Mouse (Mus musculus) spleen, postnatal 14 days (tissue): ENCODE results near the gene Snf8.
A peak's percentile ranks its signal among the peaks of the same experiment; 100 is the strongest.

Experiments
- DNase-seq, 2 experiments: peaks; one replicate each; pipeline ENCODE4 v3.0.0; 2021 to 2022; ENCODE audit warnings: low spot score in 2 of 2

Snf8 gene

GRCm38 (mm10) chr11:96028130-96028529 lies 6.6 kb upstream of the Snf8 start:
- no peak for DNase-seq

DNA sequence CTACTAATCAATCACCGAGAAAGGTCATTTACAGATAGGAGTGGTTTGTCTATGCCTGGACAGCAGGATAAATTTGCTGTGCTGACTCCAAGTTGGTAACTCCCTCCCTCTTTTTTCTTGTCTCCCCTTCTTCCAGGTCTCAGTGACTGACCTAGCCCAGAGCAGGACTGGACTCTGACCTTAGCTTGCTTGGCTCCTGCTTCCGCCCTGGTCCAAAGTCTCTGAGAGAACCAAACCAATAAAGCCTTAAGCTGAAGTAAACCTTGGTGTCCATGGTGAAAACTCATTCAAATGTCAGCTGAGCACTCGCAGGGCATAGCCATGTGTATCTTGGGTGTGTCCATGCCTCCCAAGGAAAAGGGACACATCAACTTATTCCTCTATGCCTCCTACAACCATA lies 4.1 kb upstream of the Snf8 start:
- no peak for DNase-seq

DNA sequence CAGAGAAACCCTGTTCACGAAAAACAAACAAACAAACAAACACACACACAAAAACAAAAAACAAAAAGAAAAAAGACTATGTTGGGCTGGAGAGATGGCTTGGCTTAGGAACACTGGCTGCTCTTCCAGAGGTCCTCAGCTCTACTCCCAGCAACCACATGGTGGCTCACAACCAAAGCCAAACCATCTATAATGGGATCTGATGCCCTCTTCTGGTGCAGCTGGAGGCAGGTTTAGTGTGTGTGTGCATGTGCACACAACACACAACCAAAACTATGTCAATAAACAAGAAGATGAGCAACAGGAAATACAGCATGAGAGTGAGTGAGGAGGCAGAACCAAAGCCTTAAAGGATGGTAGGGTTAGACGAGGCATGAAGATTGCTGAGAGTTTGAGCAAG lies 3.0 kb upstream of the Snf8 start:
- DNase-seq, result no peak

DNA sequence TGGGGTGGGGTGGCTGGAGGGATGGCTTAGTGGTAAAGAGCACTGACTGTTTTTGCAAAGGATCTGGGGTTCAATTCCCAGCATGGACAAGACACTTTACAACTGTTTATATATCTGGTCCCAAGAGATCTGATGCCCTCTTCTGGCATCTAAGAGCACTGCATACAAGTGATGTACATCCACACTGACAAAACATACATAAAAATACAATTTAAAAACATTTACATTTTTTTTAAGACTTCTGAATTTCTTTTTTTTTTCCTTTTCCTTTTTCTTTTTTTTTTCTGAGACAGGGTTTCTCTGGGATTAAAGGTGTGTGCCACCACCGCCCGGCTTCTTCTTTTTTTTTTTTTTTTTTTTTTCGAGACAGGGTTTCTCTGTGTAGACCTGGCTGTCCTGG lies 1.4 kb upstream of the Snf8 start:
- DNase-seq, result no peak

DNA sequence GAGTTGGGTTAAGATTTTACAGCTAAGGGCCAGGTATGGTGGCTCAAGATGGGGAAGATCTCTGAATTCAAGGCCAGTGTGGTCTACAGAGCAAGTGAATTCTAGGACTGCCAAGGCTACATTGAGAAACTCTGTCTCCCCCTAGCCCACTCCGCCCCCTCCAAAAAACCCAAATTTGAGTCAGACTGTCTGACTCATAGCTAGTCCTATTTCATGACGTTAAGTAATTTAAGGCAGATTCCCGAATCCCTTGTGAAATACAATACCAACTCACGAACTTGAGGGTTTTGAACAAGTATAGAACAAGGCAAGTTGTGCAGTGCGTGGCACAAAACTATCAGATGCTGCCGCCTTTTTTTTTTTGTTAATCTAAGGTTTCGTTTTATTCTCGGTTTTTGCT lies 569 bp upstream of the Snf8 start:
- no peak for DNase-seq

- peak in 1 of 2 experiments; percentile 3 for DNase-seq
Observed at GRCm38 (mm10) chr11:96035133-96035532, 448 bp downstream of the Snf8 start.

- DNase-seq, result no peak
Observed at GRCm38 (mm10) chr11:96037499-96037898, 2.8 kb downstream of the Snf8 start.

GRCm38 (mm10) chr11:96038560-96038959 lies 3.9 kb downstream of the Snf8 start:
- no peak for DNase-seq

GRCm38 (mm10) chr11:96044803-96045567 lies 10.3 kb downstream of the Snf8 start:
- DNase-seq, result no peak

- DNase-seq, result no peak
Observed at GRCm38 (mm10) chr11:96046028-96046427, 11.3 kb downstream of the Snf8 start.

DNA sequence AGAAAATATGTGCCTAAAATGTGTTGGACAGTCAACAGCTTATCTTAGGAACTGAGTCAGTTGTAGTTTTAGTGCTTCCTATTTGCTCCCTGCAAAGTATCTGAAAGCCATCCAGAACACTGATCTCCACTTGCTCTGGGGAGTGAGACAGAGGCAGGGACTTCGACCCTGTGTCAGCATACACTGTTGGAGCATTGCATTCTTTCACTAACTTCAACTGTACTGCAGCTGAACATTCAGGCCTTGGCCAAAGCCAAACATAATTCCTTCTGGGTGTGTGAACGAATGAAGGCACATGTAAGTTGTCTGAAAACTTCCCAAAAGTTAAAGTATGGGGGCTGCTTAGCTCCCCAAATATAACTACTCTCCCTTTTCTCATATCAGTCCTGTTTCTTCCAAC lies 12.1 kb downstream of the Snf8 start:
- DNase-seq, result no peak

DNA sequence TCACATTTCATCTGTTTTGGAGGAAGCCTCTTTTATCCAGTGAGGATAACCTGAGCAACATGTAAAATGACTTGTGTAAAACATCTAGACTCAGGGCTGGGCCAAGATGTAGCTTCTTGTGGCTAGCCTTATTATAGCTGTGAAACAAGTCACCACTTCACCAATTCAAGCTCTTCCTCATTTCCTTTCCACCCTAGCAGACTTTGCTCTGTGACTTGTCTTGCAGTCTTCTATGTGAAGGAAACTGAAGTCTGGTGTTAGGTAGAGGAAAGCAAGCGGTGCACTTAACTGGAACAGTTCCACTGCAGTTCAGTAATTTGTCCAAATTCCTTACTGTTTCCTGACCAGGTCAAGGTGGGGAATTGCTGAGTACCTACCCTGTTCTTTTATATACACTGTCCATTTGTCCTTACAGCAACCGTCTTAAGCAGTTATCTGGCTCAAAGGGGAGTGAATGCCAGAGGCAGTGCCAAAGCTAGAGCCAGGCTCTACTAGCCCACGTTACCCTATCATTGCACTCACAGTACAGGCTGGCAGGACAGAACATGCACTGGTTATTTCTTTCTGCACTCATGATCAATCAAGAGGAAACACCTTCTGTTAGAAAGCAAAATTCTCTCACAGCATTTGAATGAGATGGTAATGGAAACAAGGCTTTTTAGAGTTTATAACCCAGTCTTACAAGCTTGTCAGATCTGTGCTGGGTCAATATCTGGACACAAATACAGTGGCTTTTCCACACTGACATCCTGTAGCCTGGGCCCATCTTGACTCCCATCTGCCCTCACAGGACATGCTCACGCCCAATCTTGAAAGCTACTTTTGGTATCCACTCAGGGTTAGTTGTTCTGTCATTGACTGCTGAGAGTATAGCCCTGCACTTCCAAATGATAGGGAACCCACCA lies 13.0 kb downstream of the Snf8 start:
- no peak for DNase-seq

GRCm38 (mm10) chr11:96049939-96050338 lies 15.3 kb downstream of the Snf8 start:
- DNase-seq, result no peak

DNA sequence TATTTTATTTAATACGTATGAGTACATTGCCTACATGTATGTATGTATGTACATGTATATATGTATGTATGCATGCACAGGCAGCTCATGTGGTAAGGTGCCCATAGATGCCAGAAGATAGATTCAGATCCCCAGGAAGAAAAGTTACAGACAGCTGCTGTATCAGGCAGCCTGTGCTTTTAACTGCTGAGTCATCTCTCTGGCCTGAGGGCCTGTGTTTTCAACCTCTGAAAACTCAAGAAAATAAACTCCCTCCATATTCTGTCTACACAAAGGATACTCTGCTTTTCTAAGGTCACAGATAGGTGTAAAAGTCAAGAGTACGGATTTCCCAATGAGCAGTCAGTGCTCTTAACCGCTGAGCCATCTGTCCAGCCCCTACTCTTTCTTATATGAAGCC lies 16.2 kb downstream of the Snf8 start:
- no peak for DNase-seq

DNA sequence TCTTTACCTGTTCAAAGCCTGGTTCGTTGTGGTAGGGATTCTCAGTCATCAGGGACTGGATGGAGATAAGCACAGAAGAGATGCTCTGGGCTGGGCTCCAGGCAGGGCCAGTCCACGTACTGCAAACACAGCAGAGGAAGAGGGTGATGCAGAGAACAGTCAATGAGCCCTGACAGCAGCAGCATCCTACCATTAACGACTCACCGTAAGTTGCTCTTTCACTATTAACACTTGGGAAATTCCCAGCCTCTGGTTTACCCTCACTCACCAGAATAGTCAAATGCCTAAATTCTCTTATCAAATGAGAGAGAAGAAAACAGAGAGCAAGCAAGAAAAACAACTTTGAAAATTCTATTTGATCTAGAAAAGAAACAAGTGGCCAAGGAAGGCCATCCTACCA lies 23.6 kb downstream of the Snf8 start:
- DNase-seq, result no peak

- peak; percentile 15 to 35 for DNase-seq
Observed at GRCm38 (mm10) chr11:96064521-96065214, 30.0 kb downstream of the Snf8 start.

DNA sequence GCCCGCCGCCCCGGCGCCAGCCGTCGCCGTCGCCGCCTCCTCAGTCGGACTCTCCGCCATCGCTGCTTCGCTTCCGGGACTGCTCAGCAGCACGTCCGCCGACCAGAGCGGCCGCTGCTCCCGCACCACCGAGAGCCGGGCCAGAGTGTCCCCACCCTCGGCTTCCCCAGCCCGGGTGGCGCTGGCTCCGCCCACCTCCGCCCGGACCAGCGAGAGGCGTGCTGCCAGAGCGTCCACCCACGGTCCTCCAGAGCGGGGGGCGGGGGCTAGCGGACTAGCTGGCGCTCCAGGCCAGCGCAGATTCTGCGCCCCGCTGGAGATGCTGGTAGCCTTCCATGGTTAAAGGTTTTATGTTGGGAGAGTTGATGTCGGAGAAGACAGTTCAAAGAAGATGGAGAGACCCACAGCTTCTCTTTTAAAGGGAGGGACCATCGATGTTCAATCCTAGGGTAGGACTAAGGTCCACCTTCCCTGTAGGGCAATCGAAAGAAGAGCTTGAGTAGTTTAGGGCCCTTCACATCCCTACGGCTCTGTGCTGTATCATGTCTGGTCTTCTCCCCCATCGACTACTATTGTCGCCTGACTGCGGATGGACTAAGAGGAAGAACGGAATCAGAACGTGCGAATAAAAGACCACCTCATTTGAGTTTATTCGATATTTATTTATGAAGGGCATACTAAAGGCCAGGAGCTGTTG lies 30.7 kb downstream of the Snf8 start, which contains the start of gene Ube2z:
Ube2z (minus strand) TSS at position 174 of the 697 bp plus-strand sequence.
- DNase-seq, result peak; percentile 97 to 98

DNA sequence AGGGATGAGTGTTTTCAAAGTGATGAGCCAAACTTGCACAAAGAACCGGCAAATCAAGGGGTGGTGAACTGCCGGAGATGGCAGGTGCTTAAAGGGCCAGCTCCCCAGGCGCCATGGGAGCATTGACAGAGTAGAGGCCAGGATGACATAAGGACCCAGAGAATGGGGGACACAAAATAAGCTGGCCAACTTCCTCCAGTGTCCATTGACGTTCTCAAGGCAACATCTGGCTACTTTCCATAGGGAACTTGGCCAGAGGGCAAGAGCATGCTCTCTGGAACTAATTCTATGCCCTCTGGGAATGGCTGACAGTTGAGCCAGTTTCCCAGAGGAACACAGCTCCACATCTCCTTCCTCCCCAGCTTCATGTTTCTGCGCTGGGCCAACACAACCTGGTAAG lies 33.5 kb downstream of the Snf8 start:
- no peak for DNase-seq

- no peak for DNase-seq
Observed at GRCm38 (mm10) chr11:96070353-96070752, 35.7 kb downstream of the Snf8 start.

DNA sequence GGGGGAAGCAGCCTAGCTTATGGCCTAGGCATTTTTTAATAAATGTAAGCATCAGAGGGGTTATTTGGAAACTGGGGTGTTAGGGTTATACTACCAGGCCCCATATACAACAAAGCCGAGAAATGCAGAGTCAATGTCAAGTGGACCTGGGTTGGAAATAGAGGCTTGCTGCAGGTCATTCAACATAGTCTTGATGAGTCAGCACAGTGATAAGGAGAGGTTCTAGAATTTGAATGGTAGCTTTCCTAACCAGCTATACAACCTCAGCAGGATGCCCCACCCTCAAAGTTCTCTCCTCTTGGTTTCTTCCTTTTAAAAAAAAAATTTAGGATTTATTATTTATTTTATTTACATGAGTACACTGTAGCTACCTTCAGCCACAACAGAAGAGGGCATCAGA lies 36.3 kb downstream of the Snf8 start:
- no peak for DNase-seq

- no peak for DNase-seq
Observed at GRCm38 (mm10) chr11:96073295-96073993, 38.8 kb downstream of the Snf8 start.
